In genomic region chr15:62286666-62287655, GRCm38 (mm10) we compare ENCODE assay signal across 12 mouse cellular contexts.
DNase-seq lines count a peak whose midpoint lies in the region; ATAC-seq and TF ChIP-seq lines count a peak whose summit lies in the region.
"Had no signal": no experiment of that assay in that cellular context is flagged by ENCODE, and none has a peak within 500 bp of the region (broad histone marks: within the 10 kb centered on the region; RNA-seq: fewer than 3 reads in every experiment).

No protein-coding gene starts in this region.

- H3K4me3 ChIP-seq in hindbrain, embryonic 11.5 days (ENCODE audit: low read depth, low read length): no peak overlapping the region
- H3K4me3 ChIP-seq in hindbrain, embryonic 16.5 days (ENCODE audit: low read length): no peak overlapping the region
- H3K4me3 ChIP-seq in heart, embryonic 13.5 days: no peak overlapping the region
- no peak overlapping the region for H3K4me3 ChIP-seq in limb, embryonic 10.5 days
- H3K4me3 ChIP-seq in midbrain, embryonic 13.5 days (replicated peaks): no peak overlapping the region
- H3K4me3 ChIP-seq: hindbrain, embryonic 15.5 days had no signal

- no peak overlapping the region for H3K9ac ChIP-seq in hindbrain, embryonic 11.5 days (ENCODE audit: low read depth, low read length)
- no peak overlapping the region for H3K9ac ChIP-seq in hindbrain, embryonic 16.5 days (ENCODE audit: low read depth, low read length)
- H3K9ac ChIP-seq in heart, embryonic 13.5 days: no peak overlapping the region
- no peak overlapping the region for H3K9ac ChIP-seq in midbrain, embryonic 13.5 days (replicated peaks)
- H3K9ac ChIP-seq: hindbrain, embryonic 15.5 days; liver, embryonic 14.5 days had no signal

- H3K27me3 ChIP-seq in hindbrain, embryonic 11.5 days (ENCODE audit: control insufficient read depth, insufficient read depth, low read length): no peaks in the 10 kb centered on the region
- H3K27me3 ChIP-seq in hindbrain, embryonic 16.5 days (replicated peaks; ENCODE audit: control insufficient read depth, insufficient read depth, low read length): no peaks in the 10 kb centered on the region
- H3K27me3 ChIP-seq in heart, embryonic 13.5 days (replicated peaks): no peaks in the 10 kb centered on the region
- H3K27me3 ChIP-seq in limb, embryonic 10.5 days (ENCODE audit: low read depth, poor library complexity, severe bottlenecking): no peaks in the 10 kb centered on the region
- no peaks in the 10 kb centered on the region for H3K27me3 ChIP-seq in midbrain, embryonic 13.5 days
- H3K27me3 ChIP-seq: hindbrain, embryonic 15.5 days had no signal

- no peak overlapping the region for H3K4me2 ChIP-seq in hindbrain, embryonic 11.5 days (replicated peaks; ENCODE audit: low read depth, low read length)
- no peak overlapping the region for H3K4me2 ChIP-seq in hindbrain, embryonic 16.5 days (ENCODE audit: low read length)
- no peak overlapping the region for H3K4me2 ChIP-seq in heart, embryonic 13.5 days
- H3K4me2 ChIP-seq in midbrain, embryonic 13.5 days (replicated peaks): no peak overlapping the region
- H3K4me2 ChIP-seq: hindbrain, embryonic 15.5 days had no signal

- H3K4me1 ChIP-seq in hindbrain, embryonic 11.5 days (replicated peaks; ENCODE audit: control insufficient read depth, insufficient read depth, low read length): no peaks in the 10 kb centered on the region
- peaks cover 2% of the 10 kb centered on the region for H3K4me1 ChIP-seq in hindbrain, embryonic 16.5 days (ENCODE audit: control insufficient read depth, insufficient read depth, low read depth, low read length)
- H3K4me1 ChIP-seq in heart, embryonic 13.5 days: peaks cover 24% of the 10 kb centered on the region
- H3K4me1 ChIP-seq in limb, embryonic 10.5 days: peaks cover 27% of the 10 kb centered on the region
- peaks cover 10% of the 10 kb centered on the region for H3K4me1 ChIP-seq in midbrain, embryonic 13.5 days (replicated peaks)

- H3K27ac ChIP-seq in hindbrain, embryonic 11.5 days (ENCODE audit: low read depth, low read length): no peak overlapping the region
- H3K27ac ChIP-seq in hindbrain, embryonic 16.5 days (ENCODE audit: low read depth, low read length): no peak overlapping the region
- peak overlapping the region; percentile 54 for H3K27ac ChIP-seq in heart, embryonic 13.5 days (replicated peaks)
- H3K27ac ChIP-seq in limb, embryonic 10.5 days: no peak overlapping the region
- no peak overlapping the region for H3K27ac ChIP-seq in midbrain, embryonic 13.5 days
- H3K27ac ChIP-seq: hindbrain, embryonic 15.5 days; liver, embryonic 14.5 days had no signal

- no peak for TF ChIP-seq POLR2A in brain, embryonic 14.5 days (IDR thresholded peaks at IDR 0.05; ENCODE audit: borderline replicate concordance, extremely low read depth, insufficient read depth, insufficient read length, poor library complexity, severe bottlenecking)

- H3K9me3 ChIP-seq in hindbrain, embryonic 11.5 days (ENCODE audit: control insufficient read depth, low read length): no peaks in the 10 kb centered on the region
- no peaks in the 10 kb centered on the region for H3K9me3 ChIP-seq in hindbrain, embryonic 16.5 days (ENCODE audit: control insufficient read depth, low read length)
- H3K9me3 ChIP-seq in heart, embryonic 13.5 days: no peaks in the 10 kb centered on the region
- no peaks in the 10 kb centered on the region for H3K9me3 ChIP-seq in limb, embryonic 10.5 days (replicated peaks)
- H3K9me3 ChIP-seq in midbrain, embryonic 13.5 days: no peaks in the 10 kb centered on the region
- H3K9me3 ChIP-seq: hindbrain, embryonic 15.5 days had no signal

- no peak for ATAC-seq in hindbrain, embryonic 11.5 days (ENCODE audit: low FRiP score)
- ATAC-seq in hindbrain, embryonic 16.5 days: no peak
- ATAC-seq in heart, embryonic 13.5 days (ENCODE audit: extremely low read depth, insufficient number of reproducible peaks, low FRiP score, low TSS enrichment): no peak
- no peak for ATAC-seq in megakaryocyte progenitor cell, adult 5-6 weeks (replicated peaks; ENCODE audit: poor library complexity)
- no peak for ATAC-seq in midbrain, embryonic 13.5 days

- TF ChIP-seq CTCF in brain, embryonic 14.5 days (IDR thresholded peaks at IDR 0.05; ENCODE audit: borderline replicate concordance, extremely low read depth, insufficient read depth, insufficient read length): no peak

- H3K36me3 ChIP-seq in hindbrain, embryonic 11.5 days (ENCODE audit: control insufficient read depth, insufficient read depth, low read length): no peaks in the 10 kb centered on the region
- no peaks in the 10 kb centered on the region for H3K36me3 ChIP-seq in hindbrain, embryonic 16.5 days (ENCODE audit: control insufficient read depth, insufficient read depth, low read length)
- H3K36me3 ChIP-seq in heart, embryonic 13.5 days: no peaks in the 10 kb centered on the region
- no peaks in the 10 kb centered on the region for H3K36me3 ChIP-seq in limb, embryonic 10.5 days
- H3K36me3 ChIP-seq in midbrain, embryonic 13.5 days: no peaks in the 10 kb centered on the region
- H3K36me3 ChIP-seq: hindbrain, embryonic 15.5 days had no signal

- peak; percentile 9 for DNase-seq in hindbrain, embryonic 11.5 days (ENCODE audit: low spot score)
- peak; percentile 35 for DNase-seq in brain, embryonic 14.5 days (ENCODE audit: low read depth)
- DNase-seq in limb, embryonic 10.5 days (ENCODE audit: low spot score): peak; percentile 34
- no peak for DNase-seq in natural killer cell, adult 2 months (ENCODE audit: low spot score in 2 of 2)
- DNase-seq: cerebellum, postnatal 10 days; thymus, postnatal 36 days had no signal

- WGBS in hindbrain, embryonic 11.5 days: 55% methylated on average over 11 of the region's 11 CpGs
- 52% methylated on average over 11 of the region's 11 CpGs for WGBS in hindbrain, embryonic 16.5 days
- WGBS in heart, embryonic 13.5 days: 48% methylated on average over 11 of the region's 11 CpGs
- 56% methylated on average over 11 of the region's 11 CpGs for WGBS in limb, embryonic 10.5 days
- 42% methylated on average over 11 of the region's 11 CpGs for WGBS in midbrain, embryonic 13.5 days

Comparison
In these comparisons a context has a peak if more than half of its experiments do, and no peak if none do; other contexts are left out.
1. DNase-seq: peak in hindbrain, embryonic 11.5 days (single experiment), brain, embryonic 14.5 days (single experiment) and limb, embryonic 10.5 days (single experiment); none in natural killer cell, adult 2 months (0 of 2).